In the genomic region with DNA sequence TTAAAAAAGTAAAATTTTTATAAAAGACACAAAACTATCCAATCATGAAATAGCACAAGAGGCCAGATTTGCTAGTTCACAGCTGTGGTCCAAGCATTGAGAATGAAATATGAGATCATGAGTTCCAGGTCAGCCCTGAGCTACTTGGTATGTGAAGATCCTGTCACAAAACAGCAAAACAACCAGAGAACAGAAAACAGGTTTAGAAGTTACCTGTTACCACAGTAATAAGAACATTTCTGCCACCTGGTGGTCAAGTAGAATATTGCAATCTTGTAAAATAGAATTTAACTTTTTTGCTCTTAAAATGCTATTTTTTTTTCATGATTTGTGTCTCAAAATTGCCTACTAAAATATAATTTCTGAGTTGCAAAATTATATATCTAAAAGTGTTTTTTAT, we compare ENCODE assay signal across 9 mouse cellular contexts.
DNase-seq lines count a peak whose midpoint lies in the region; ATAC-seq and TF ChIP-seq lines count a peak whose summit lies in the region.
"Had no signal": no experiment of that assay in that cellular context is flagged by ENCODE, and none has a peak within 500 bp of the region (broad histone marks: within the 10 kb centered on the region; RNA-seq: fewer than 3 reads in every experiment).

No protein-coding gene starts in this region.

- no peaks in the 10 kb centered on the region for H3K4me1 ChIP-seq in cerebellum, adult 2 months (ENCODE audit: control insufficient read depth, insufficient read depth, low read length)
- H3K4me1 ChIP-seq in liver, embryonic 14.5 days (replicated peaks; ENCODE audit: control insufficient read depth in 2 of 2, insufficient read depth in 2 of 2, low read length in 1 of 2): no peaks in the 10 kb centered on the region
- H3K4me1 ChIP-seq in liver, embryonic 11.5 days (replicated peaks; ENCODE audit: control insufficient read depth, insufficient read depth, low read length): no peaks in the 10 kb centered on the region

- DNase-seq in cerebellum, adult 2 months: no peak
- DNase-seq in cerebellum, adult 11 months: no peak
- peak in 2 of 3 experiments; percentile 1 to 2 for DNase-seq in liver, embryonic 14.5 days (ENCODE audit: low read depth in 3 of 3, low spot score in 3 of 3)
- no peak for DNase-seq in liver, embryonic 11.5 days (ENCODE audit: low spot score)
- DNase-seq in embryo, embryonic 11 days: peak; percentile 67
- peak; percentile 9 for DNase-seq in retina, adult 2 months (ENCODE audit: low read depth, low spot score)
- DNase-seq in layer of hippocampus, postnatal 10 days (ENCODE audit: low spot score in 2 of 2): no peak
- DNase-seq in frontal cortex, postnatal 14 days (ENCODE audit: low spot score in 2 of 2): no peak

- no peak overlapping the region for H3K27ac ChIP-seq in cerebellum, adult 2 months (ENCODE audit: insufficient read depth, low read length)
- no peak overlapping the region for H3K27ac ChIP-seq in liver, embryonic 14.5 days
- no peak overlapping the region for H3K27ac ChIP-seq in liver, embryonic 11.5 days (ENCODE audit: low read depth, low read length)

- no peak for TF ChIP-seq POLR2A in cerebellum, adult 2 months (IDR thresholded peaks at IDR 0.05; ENCODE audit: borderline replicate concordance, insufficient read depth, low read length)

- peak; percentile 19; the same call in 1 of the 2 replicates for TF ChIP-seq CTCF in cerebellum, adult 2 months (IDR thresholded peaks at IDR 0.05; ENCODE audit: borderline replicate concordance, insufficient read depth, low read depth, low read length)
- TF ChIP-seq CTCF in liver, embryonic 14.5 days (IDR thresholded peaks at IDR 0.05; ENCODE audit: low read depth): peak; percentile 48; the same call in 1 of the 2 replicates

- no peak overlapping the region for H3K9ac ChIP-seq in liver, embryonic 14.5 days (replicated peaks)
- no peak overlapping the region for H3K9ac ChIP-seq in liver, embryonic 11.5 days (ENCODE audit: low read depth, low read length)

- no peaks in the 10 kb centered on the region for H3K9me3 ChIP-seq in liver, embryonic 14.5 days (ENCODE audit: control insufficient read depth, low read length)
- no peaks in the 10 kb centered on the region for H3K9me3 ChIP-seq in liver, embryonic 11.5 days (ENCODE audit: control insufficient read depth, low read length)

- H3K4me3 ChIP-seq in cerebellum, adult 2 months (replicated peaks; ENCODE audit: insufficient read depth, low read depth, low read length): no peak overlapping the region
- H3K4me3 ChIP-seq in liver, embryonic 14.5 days (ENCODE audit: insufficient read depth in 1 of 2, low read depth in 2 of 2, low read length in 2 of 2): no peak overlapping the region
- H3K4me3 ChIP-seq in liver, embryonic 11.5 days (ENCODE audit: low read depth, low read length): no peak overlapping the region
- H3K4me3 ChIP-seq: myocyte had no signal

- H3K27me3 ChIP-seq in cerebellum, adult 2 months (ENCODE audit: control insufficient read depth, insufficient read depth, low read length): no peaks in the 10 kb centered on the region
- H3K27me3 ChIP-seq in liver, embryonic 14.5 days (ENCODE audit: control insufficient read depth, insufficient read depth, low read length): no peaks in the 10 kb centered on the region
- H3K27me3 ChIP-seq in liver, embryonic 11.5 days (replicated peaks; ENCODE audit: control insufficient read depth, insufficient read depth, low read length): no peaks in the 10 kb centered on the region

- no peak for TF ChIP-seq EP300 in liver, embryonic 14.5 days (IDR thresholded peaks at IDR 0.05; ENCODE audit: low read depth)

- ATAC-seq in liver, embryonic 14.5 days (ENCODE audit: insufficient read depth): no peak
- ATAC-seq in liver, embryonic 11.5 days (replicated peaks; ENCODE audit: low FRiP score): no peak

- no peaks in the 10 kb centered on the region for H3K36me3 ChIP-seq in liver, embryonic 14.5 days (replicated peaks; ENCODE audit: control insufficient read depth, insufficient read depth, low read depth)
- H3K36me3 ChIP-seq in liver, embryonic 11.5 days (ENCODE audit: control insufficient read depth, insufficient read depth, low read length): no peaks in the 10 kb centered on the region

- H3K4me2 ChIP-seq in liver, embryonic 14.5 days (ENCODE audit: low read depth): no peak overlapping the region
- no peak overlapping the region for H3K4me2 ChIP-seq in liver, embryonic 11.5 days

Comparison
In these comparisons a context has a peak if more than half of its experiments do, and no peak if none do; other contexts are left out.
1. DNase-seq: peak in liver, embryonic 14.5 days (2 of 3), embryo, embryonic 11 days (single experiment) and retina, adult 2 months (single experiment); none in cerebellum, adult 2 months (0 of 2), cerebellum, adult 11 months (single experiment), liver, embryonic 11.5 days (single experiment), layer of hippocampus, postnatal 10 days (0 of 2) and frontal cortex, postnatal 14 days (0 of 2).